Mouse (Mus musculus): ENCODE data around the gene Pin1rt1. TPM values are rescaled to one million over a fixed set of nuclear protein-coding genes. Genes with fewer than 3 reads are reported as not detected.

The Pin1rt1 gene
- total and polyA plus RNA-seq, 2 experiments from 2014 or later = not detected

GRCm38 (mm10) chr2:104746251-104746650, 30.1 kb upstream of the Pin1rt1 start:
- ATAC-seq (ENCODE audit: insufficient read depth, low read depth) (no peak), DNase-seq (ENCODE audit: low spot score) (no peak)
- H3K36me3 ChIP-seq (replicated peaks; ENCODE audit: control insufficient read depth, insufficient read depth, low read length) = no peaks in the 10 kb centered on the region
- no peaks in the 10 kb centered on the region for H3K9me3 ChIP-seq (replicated peaks; ENCODE audit: control insufficient read depth, low read length)
- H3K4me2 ChIP-seq (ENCODE audit: low read depth, low read length) = no peak overlapping the region
- no peak overlapping the region for H3K27ac ChIP-seq (ENCODE audit: low read depth)
- TF ChIP-seq EP300 (IDR thresholded peaks at IDR 0.05; ENCODE audit: low read depth) (no peak), CTCF (IDR thresholded peaks at IDR 0.05; ENCODE audit: low read depth) (no peak)
- H3K9ac ChIP-seq (replicated peaks; ENCODE audit: low read depth, low read length) = no peak overlapping the region
- H3K4me3 ChIP-seq (ENCODE audit: low read depth, low read length) = no peak overlapping the region
- peaks cover 7% of the 10 kb centered on the region; the same call in 1 of the 2 replicates for H3K4me1 ChIP-seq (ENCODE audit: control insufficient read depth, insufficient read depth)
- WGBS = 51% methylated on average over 8 of the region's 8 CpGs
- no peaks in the 10 kb centered on the region for H3K27me3 ChIP-seq (ENCODE audit: control insufficient read depth, insufficient read depth, low read length)

GRCm38 (mm10) chr2:104743971-104744370, 27.8 kb upstream of the Pin1rt1 start:
- Histone ChIP-seq H3K4me2 (ENCODE audit: low read depth, low read length) (no peak overlapping the region), H3K27ac (ENCODE audit: low read depth) (no peak overlapping the region), H3K4me1 (ENCODE audit: control insufficient read depth, insufficient read depth) (peaks cover 7% of the 10 kb centered on the region; the same call in 1 of the 2 replicates), H3K36me3 (replicated peaks; ENCODE audit: control insufficient read depth, insufficient read depth, low read length) (no peaks in the 10 kb centered on the region), H3K9ac (replicated peaks; ENCODE audit: low read depth, low read length) (no peak overlapping the region), H3K4me3 (ENCODE audit: low read depth, low read length) (no peak overlapping the region), H3K27me3 (ENCODE audit: control insufficient read depth, insufficient read depth, low read length) (no peaks in the 10 kb centered on the region), H3K9me3 (replicated peaks; ENCODE audit: control insufficient read depth, low read length) (no peaks in the 10 kb centered on the region)
- DNase-seq (ENCODE audit: low spot score) = no peak
- no peak for ATAC-seq (ENCODE audit: insufficient read depth, low read depth)
- TF ChIP-seq CTCF (IDR thresholded peaks at IDR 0.05; ENCODE audit: low read depth) (no peak), EP300 (IDR thresholded peaks at IDR 0.05; ENCODE audit: low read depth) (no peak)
- WGBS = 62% methylated on average over 5 of the region's 5 CpGs

DNA sequence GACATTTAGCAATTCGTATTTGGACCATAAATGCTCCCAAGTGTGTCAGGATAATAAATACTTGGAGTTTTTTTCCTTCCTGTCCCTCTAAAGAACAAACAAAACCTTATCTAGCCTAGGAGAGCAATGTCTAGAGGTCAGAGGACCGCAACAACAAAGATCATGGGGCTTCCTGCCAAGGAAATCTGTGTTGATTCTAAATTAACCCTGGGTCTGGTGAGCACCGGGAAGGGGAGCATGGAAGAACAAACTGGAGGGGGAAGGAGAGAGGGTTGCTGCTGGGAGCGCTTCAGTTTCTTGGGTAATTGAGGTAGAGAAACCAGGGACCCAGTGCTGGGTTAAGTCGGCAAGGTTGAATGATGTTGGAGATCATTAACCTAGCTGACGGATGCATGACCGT, 27.0 kb upstream of the Pin1rt1 start:
- TF ChIP-seq EP300 (IDR thresholded peaks at IDR 0.05; ENCODE audit: low read depth) (no peak), CTCF (IDR thresholded peaks at IDR 0.05; ENCODE audit: low read depth) (no peak)
- DNase-seq (ENCODE audit: low spot score) = peak; percentile 15
- H3K4me1 ChIP-seq (ENCODE audit: control insufficient read depth, insufficient read depth) = peaks cover 7% of the 10 kb centered on the region; the same call in 1 of the 2 replicates

DNA sequence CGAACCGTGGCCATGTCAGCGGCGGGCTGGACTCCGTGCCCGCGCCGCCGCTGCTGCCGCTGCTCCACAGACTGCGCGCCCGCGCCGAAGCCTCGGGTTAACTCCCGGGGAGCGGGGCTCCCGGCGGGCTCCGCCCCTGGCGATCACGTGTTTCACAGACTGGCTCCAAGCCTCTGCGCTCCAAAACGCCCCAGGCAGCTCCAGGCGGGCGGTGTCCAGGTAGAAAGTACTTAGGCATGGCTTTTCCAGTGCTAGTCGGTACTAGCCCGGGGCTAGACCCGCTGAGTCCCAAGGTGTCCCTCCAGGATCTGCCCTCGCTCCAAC, 26.5 kb upstream of the Pin1rt1 start, which contains the start of gene Depdc7:
TSS of gene Depdc7 (minus strand) at position 138 of the 324 bp plus-strand sequence.
- Histone ChIP-seq H3K4me3 (ENCODE audit: low read depth, low read length) (peak within 1 kb of the TSS; percentile 79), H3K27ac (ENCODE audit: low read depth) (peak within 1 kb of the TSS; percentile 41; the same call in 1 of the 2 replicates), H3K27me3 (ENCODE audit: control insufficient read depth, insufficient read depth, low read length) (no peaks in the 10 kb centered on the region), H3K4me1 (ENCODE audit: control insufficient read depth, insufficient read depth) (peaks cover 7% of the 10 kb centered on the region; the same call in 1 of the 2 replicates), H3K4me2 (ENCODE audit: low read depth, low read length) (peak within 1 kb of the TSS; percentile 90), H3K9me3 (replicated peaks; ENCODE audit: control insufficient read depth, low read length) (no peaks in the 10 kb centered on the region), H3K9ac (replicated peaks; ENCODE audit: low read depth, low read length) (peak within 1 kb of the TSS; percentile 74), H3K36me3 (replicated peaks; ENCODE audit: control insufficient read depth, insufficient read depth, low read length) (no peaks in the 10 kb centered on the region)
- ATAC-seq (ENCODE audit: insufficient read depth, low read depth) (peak; percentile 96), DNase-seq (ENCODE audit: low spot score) (peak; percentile 84)
- 0% methylated on average over 31 of the region's 31 CpGs for WGBS
- TF ChIP-seq CTCF (IDR thresholded peaks at IDR 0.05; ENCODE audit: low read depth) (no peak), EP300 (IDR thresholded peaks at IDR 0.05; ENCODE audit: low read depth) (no peak)

More for the DNA sequence above, 27.0 kb upstream of the Pin1rt1 start:
- Histone ChIP-seq H3K27ac (ENCODE audit: low read depth) (peak overlapping the region; percentile 41; the same call in 1 of the 2 replicates), H3K9me3 (replicated peaks; ENCODE audit: control insufficient read depth, low read length) (no peaks in the 10 kb centered on the region), H3K9ac (replicated peaks; ENCODE audit: low read depth, low read length) (peak overlapping the region; percentile 74; the same call in 1 of the 2 replicates), H3K4me3 (ENCODE audit: low read depth, low read length) (peak overlapping the region; percentile 79), H3K27me3 (ENCODE audit: control insufficient read depth, insufficient read depth, low read length) (no peaks in the 10 kb centered on the region), H3K36me3 (replicated peaks; ENCODE audit: control insufficient read depth, insufficient read depth, low read length) (no peaks in the 10 kb centered on the region), H3K4me2 (ENCODE audit: low read depth, low read length) (peak overlapping the region; percentile 90)
- no peak for ATAC-seq (ENCODE audit: insufficient read depth, low read depth)
- WGBS = 15% methylated on average over 7 of the region's 7 CpGs

DNA sequence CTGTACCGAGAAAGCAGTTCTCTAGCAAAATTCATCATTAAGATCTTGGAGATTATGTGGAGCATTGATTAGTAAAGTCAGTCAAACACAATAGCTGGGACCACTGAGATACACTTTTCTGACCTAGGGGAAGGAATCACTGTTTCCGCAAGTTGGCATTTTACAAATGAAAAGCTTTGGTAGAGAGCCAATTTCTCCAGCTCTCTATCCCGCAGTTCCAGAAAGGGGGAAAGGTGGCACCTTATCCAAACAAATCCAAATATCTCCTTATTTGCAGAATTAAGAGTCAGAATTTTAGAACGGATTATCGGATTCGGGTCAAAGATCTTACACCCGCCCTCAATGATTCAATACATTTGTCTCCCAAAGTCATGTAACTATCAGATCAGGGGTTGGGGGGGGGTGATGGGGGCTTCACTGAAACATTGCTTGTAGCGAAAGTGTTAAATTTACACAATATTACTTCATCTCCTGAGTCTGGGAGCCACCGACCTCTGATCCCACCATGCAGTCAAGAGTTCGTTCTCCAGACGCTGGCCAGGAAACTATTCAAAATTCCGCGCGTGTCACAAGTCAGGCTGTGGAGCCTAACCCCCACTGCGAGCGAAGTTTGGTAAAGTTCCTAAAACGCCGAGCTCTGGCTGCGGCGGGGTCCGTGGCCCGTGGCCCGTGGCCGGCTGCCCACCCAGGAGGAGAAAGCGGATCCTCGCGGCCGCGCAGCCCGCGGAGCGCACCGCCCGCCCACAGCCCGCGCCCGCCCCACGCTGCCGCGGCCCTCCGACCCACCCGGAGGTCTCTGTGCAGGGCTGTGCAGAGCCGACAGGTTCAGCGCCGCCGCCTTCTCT, 25.9 kb upstream of the Pin1rt1 start:
- peak; percentile 37 for ATAC-seq (ENCODE audit: insufficient read depth, low read depth)
- H3K4me2 ChIP-seq (ENCODE audit: low read depth, low read length) = peak overlapping the region; percentile 90
- H3K9ac ChIP-seq (replicated peaks; ENCODE audit: low read depth, low read length) = peak overlapping the region; percentile 74
- DNase-seq (ENCODE audit: low spot score) = peak; percentile 12
- H3K9me3 ChIP-seq (replicated peaks; ENCODE audit: control insufficient read depth, low read length) = no peaks in the 10 kb centered on the region
- peaks cover 7% of the 10 kb centered on the region; the same call in 1 of the 2 replicates for H3K4me1 ChIP-seq (ENCODE audit: control insufficient read depth, insufficient read depth)
- 8% methylated on average over 46 of the region's 46 CpGs for WGBS
- no peaks in the 10 kb centered on the region for H3K27me3 ChIP-seq (ENCODE audit: control insufficient read depth, insufficient read depth, low read length)
- TF ChIP-seq CTCF (IDR thresholded peaks at IDR 0.05; ENCODE audit: low read depth) = no peak
- no peak for TF ChIP-seq EP300 (IDR thresholded peaks at IDR 0.05; ENCODE audit: low read depth)
- H3K4me3 ChIP-seq (ENCODE audit: low read depth, low read length) = peak overlapping the region; percentile 79
- no peaks in the 10 kb centered on the region for H3K36me3 ChIP-seq (replicated peaks; ENCODE audit: control insufficient read depth, insufficient read depth, low read length)
- H3K27ac ChIP-seq (ENCODE audit: low read depth) = peak overlapping the region; percentile 41; the same call in 1 of the 2 replicates

Measured in heart, postnatal 0 days (tissue).